Mouse (Mus musculus): ENCODE measurements at regions not wholly inside any gene's neighbourhood (a gene's known extent, or its start where the extent isn't known, plus 50 kb on each side); places are given as distances from the start of the nearest gene placed in this dataset.

DNA sequence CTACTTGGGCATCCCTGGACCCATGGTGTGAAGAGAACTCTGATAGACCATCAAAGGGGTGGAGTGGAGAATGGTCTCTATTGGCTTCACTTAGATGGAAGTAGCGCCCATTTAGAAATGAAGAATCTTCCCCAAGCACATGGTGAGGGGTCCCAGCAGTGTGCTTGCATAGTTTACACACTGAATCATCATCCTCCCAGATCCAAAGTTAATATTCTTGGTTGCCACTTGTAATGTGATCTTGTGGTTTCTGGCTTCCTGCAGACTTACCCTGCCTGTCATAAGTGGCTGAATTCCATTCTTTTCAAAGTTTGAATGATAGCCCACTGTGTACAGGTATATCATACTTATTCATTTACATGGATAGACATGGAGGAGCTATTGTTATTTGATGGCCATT lies 199.3 kb upstream of the Rtl1 start:
- Histone ChIP-seq H3K4me1 (ENCODE audit: control insufficient read depth, insufficient read depth, low read length) (no peaks in the 10 kb centered on the region), H3K4me3 (replicated peaks; ENCODE audit: extremely low read depth, low read depth, low read length) (no peak overlapping the region)
- TF ChIP-seq CTCF (IDR thresholded peaks at IDR 0.05; ENCODE audit: insufficient read depth, low read length): no peak
- no peak for TF ChIP-seq POLR2A (IDR thresholded peaks at IDR 0.05; ENCODE audit: borderline replicate concordance, extremely low read depth, low read depth, low read length)
- WGBS: 71% methylated on average over 1 of the region's 1 CpGs
- no peak for DNase-seq

DNA sequence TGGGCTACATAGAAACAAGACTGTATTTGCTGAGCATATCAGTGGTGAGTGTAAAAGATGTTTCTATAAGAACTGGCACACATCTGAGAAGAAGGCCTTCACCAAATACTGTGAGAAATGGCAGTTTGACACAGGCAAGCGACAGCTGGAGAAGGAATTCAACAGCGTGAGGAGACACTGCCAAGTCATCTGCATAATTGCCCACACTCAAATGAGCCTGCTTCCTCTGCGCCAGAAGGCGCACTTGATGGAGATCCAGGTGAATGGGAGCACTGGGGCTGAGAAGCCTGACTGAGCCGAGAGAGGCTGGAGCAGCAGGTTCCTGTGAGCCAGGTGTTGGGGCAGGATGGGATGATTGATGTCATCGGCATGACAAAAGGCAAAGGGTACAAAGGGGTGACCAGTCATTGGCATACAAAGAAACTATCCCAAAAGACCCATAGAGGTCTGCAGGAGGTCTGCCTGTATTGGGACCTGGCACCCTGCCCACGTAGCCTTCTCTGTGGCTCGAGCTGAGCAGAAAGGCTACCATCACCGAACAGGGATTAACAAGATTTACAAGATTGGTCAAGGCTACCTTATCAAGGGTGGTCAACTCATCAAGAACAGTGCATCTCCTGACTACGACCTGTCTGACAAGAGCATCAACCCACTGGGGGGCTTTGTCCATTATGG lies 227.2 kb upstream of the Rtl1 start:
- TF ChIP-seq CTCF (IDR thresholded peaks at IDR 0.05; ENCODE audit: insufficient read depth, low read length) (no peak), POLR2A (IDR thresholded peaks at IDR 0.05; ENCODE audit: borderline replicate concordance, extremely low read depth, low read depth, low read length) (no peak)
- no peak for DNase-seq
- WGBS: 85% methylated on average over 10 of the region's 10 CpGs
- Histone ChIP-seq H3K4me1 (ENCODE audit: control insufficient read depth, insufficient read depth, low read length) (no peaks in the 10 kb centered on the region), H3K4me3 (replicated peaks; ENCODE audit: extremely low read depth, low read depth, low read length) (no peak overlapping the region)

DNA sequence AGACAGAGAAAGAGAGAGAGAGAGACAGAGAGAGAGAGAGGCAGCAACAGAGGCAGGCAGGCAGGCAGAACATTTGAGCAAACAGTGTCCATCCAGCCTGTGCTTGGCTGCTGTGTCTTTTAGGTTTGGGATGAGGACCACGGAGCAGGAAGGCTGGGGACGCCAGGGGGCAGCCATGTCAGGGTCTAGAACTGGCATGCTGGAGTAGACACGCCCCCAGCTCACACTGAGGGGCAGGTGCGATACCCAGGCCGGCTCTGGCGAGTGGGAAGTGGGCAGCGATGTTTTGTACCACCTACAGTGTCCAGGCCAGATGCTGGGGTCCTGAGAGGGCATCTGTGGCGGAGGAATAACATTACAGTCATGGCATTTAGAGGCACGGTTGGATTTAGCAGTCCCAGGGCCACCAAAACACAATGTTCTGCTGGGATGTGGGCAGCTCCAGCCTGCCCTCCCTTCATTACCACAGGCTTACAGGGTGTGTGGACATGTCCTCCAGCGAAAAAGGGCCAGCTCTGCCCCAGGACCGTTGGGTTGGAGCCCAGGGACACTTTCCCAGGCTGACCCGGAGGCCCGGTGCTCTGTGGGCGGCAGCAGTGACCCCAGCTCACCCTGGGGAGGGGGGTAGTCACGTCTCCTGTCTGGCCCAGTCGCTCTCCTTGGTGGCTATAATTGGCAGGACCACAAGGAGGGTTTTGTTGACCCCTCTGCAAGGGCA lies 230.3 kb upstream of the Rtl1 start:
- H3K4me3 ChIP-seq (replicated peaks; ENCODE audit: extremely low read depth, low read depth, low read length): no peak overlapping the region
- no peak for DNase-seq
- TF ChIP-seq CTCF (IDR thresholded peaks at IDR 0.05; ENCODE audit: insufficient read depth, low read length) (no peak), POLR2A (IDR thresholded peaks at IDR 0.05; ENCODE audit: borderline replicate concordance, extremely low read depth, low read depth, low read length) (no peak)
- H3K4me1 ChIP-seq (ENCODE audit: control insufficient read depth, insufficient read depth, low read length): no peaks in the 10 kb centered on the region
- 30% methylated on average over 16 of the region's 16 CpGs for WGBS

DNA sequence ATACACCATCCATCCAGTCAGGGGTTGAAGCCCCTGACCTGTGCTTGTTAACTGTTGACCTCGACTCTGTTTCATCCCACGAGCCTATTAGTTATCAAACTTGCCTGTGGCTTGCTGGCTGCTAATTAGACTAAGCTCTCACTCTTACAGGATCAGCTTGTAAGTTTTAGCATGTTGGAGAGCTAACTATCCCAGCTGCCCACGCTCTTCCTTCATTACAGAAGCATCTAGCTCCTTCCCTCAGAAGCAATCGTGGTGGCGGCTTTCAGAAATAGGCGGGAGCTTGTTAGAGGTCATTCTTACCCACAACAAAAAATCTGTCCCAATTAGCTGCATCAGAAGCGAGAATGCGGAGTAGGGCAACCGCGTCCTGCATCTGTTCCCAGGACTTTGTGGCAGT lies 232.8 kb upstream of the Rtl1 start:
- H3K4me3 ChIP-seq (replicated peaks; ENCODE audit: extremely low read depth, low read depth, low read length): no peak overlapping the region
- no peaks in the 10 kb centered on the region for H3K4me1 ChIP-seq (ENCODE audit: control insufficient read depth, insufficient read depth, low read length)
- TF ChIP-seq CTCF (IDR thresholded peaks at IDR 0.05; ENCODE audit: insufficient read depth, low read length) (no peak), POLR2A (IDR thresholded peaks at IDR 0.05; ENCODE audit: borderline replicate concordance, extremely low read depth, low read depth, low read length) (no peak)
- DNase-seq: no peak
- 82% methylated on average over 10 of the region's 10 CpGs for WGBS

DNA sequence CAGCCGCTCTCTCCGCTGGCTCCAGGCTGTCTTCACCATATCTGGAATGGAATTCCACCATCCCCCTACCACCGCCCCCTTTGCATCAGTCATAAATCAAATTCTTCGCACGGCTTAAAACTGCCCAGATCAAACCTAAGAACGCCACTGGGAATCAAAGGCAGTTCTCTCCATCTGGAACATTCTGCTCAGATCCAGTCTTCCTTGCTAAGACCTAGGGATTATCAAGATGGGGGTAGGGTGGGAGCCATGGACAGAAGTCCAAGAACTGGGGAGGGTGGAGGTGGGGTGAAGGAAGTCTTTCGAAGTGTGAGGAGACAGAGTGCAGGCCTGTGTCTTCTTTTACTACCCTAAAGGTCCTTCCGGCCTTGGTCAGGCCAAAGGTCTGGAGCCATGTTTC lies 236.4 kb upstream of the Rtl1 start:
- TF ChIP-seq CTCF (IDR thresholded peaks at IDR 0.05; ENCODE audit: insufficient read depth, low read length) (no peak), POLR2A (IDR thresholded peaks at IDR 0.05; ENCODE audit: borderline replicate concordance, extremely low read depth, low read depth, low read length) (no peak)
- no peak for DNase-seq
- 76% methylated on average over 8 of the region's 8 CpGs for WGBS
- no peaks in the 10 kb centered on the region for H3K4me1 ChIP-seq (ENCODE audit: control insufficient read depth, insufficient read depth, low read length)
- no peak overlapping the region for H3K4me3 ChIP-seq (replicated peaks; ENCODE audit: extremely low read depth, low read depth, low read length)

DNA sequence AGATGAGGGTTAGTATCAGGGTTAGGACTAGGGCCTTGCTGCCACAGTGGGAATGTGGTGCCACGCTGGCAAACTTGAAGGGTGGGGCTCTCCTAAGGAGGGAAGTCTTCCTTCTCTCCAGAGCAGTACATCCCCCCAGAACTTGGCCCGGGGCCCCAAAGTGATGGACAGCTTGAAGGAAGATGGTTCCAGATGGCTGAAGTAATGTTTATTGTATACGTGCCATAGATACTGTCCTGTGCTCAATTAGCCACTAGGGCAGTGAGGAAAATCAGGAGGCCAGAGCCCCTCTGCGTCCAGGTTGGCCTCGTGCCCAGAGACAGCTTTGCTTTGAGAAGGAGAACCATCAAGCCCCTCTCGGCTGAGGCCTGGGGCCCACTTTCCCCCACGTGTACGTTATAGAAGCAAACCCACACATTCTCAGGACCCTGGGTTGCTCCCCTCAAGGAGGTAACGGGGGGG lies 239.0 kb upstream of the Rtl1 start:
- WGBS: 35% methylated on average over 9 of the region's 9 CpGs
- TF ChIP-seq POLR2A (IDR thresholded peaks at IDR 0.05; ENCODE audit: borderline replicate concordance, extremely low read depth, low read depth, low read length): no peak
- TF ChIP-seq CTCF (IDR thresholded peaks at IDR 0.05; ENCODE audit: insufficient read depth, low read length): no peak
- H3K4me1 ChIP-seq (ENCODE audit: control insufficient read depth, insufficient read depth, low read length): no peaks in the 10 kb centered on the region
- DNase-seq: no peak
- H3K4me3 ChIP-seq (replicated peaks; ENCODE audit: extremely low read depth, low read depth, low read length): no peak overlapping the region

DNA sequence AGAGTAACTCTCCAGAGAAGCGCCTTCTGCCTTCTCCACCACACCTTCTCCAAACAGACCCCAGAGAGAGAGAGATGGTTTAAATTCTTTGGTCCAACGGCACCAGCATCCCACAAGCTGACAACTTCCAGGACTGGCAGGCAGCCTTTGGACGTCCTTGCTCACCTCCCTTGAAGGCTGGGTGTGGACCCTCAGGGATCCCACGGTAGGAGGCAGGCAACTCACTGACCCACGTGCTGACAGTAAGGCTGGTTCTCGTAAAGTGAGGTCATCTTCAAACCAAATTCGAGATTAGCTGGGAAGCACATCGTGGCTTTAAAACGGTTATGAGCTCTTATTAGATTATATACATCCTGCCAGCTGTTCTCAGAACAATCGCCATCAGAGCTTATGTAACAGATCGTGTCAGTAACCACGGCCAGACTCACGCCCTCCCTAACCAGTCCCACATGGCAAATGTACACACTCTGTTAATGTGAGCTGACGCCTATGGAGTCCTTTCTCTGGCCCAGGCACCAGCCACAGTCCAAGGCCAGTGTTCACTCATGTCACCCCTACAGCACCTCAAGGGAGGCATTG lies 239.9 kb upstream of the Rtl1 start:
- TF ChIP-seq POLR2A (IDR thresholded peaks at IDR 0.05; ENCODE audit: borderline replicate concordance, extremely low read depth, low read depth, low read length) (no peak), CTCF (IDR thresholded peaks at IDR 0.05; ENCODE audit: insufficient read depth, low read length) (no peak)
- no peak for DNase-seq
- 41% methylated on average over 14 of the region's 14 CpGs for WGBS
- Histone ChIP-seq H3K4me3 (replicated peaks; ENCODE audit: extremely low read depth, low read depth, low read length) (no peak overlapping the region), H3K4me1 (ENCODE audit: control insufficient read depth, insufficient read depth, low read length) (no peaks in the 10 kb centered on the region)

DNA sequence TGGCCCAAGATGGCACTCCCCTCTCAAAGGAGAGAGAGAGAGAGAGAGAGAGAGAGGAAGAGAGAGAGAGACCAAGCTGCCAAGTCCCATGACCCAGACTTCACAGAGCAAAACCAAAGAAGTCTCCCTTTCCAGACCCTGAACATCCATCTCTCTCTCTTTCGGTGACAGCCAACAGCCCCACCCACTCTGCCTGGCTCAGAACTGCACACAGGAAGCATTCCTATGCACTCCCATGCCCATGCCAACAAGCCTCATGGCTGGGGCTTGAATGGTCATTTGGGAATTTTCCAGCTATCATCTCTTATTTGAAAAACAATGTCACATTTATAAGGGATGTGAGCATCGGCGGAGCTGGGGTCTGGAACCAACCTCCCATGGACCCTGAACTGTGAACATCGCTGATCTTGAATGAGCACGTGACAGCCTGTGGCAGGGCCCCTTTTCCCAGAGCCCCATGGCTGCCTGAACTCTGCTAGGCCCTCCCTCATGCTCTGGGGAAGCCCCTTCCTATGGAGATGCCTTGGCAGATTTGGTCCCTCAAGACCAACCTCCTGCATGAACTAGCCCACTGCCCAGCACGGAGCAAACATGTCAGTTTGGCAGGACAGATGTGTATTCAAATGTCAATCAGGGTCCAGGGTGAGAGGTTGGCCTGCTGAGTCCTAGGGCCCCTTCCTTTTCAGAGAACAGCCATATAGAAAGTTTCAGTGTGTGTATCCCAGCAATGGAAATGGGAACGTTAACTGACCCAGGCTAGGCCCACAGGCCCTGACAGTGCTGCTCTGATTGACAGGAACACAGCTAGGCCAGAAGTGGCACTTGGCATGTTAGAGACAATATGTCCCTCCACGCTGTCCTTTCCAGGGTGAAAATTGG lies 244.8 kb upstream of the Rtl1 start:
- TF ChIP-seq POLR2A (IDR thresholded peaks at IDR 0.05; ENCODE audit: borderline replicate concordance, extremely low read depth, low read depth, low read length) (no peak), CTCF (IDR thresholded peaks at IDR 0.05; ENCODE audit: insufficient read depth, low read length) (no peak)
- no peak for DNase-seq
- H3K4me1 ChIP-seq (ENCODE audit: control insufficient read depth, insufficient read depth, low read length): no peaks in the 10 kb centered on the region
- WGBS: 57% methylated on average over 8 of the region's 8 CpGs
- H3K4me3 ChIP-seq (replicated peaks; ENCODE audit: extremely low read depth, low read depth, low read length): no peak overlapping the region

DNA sequence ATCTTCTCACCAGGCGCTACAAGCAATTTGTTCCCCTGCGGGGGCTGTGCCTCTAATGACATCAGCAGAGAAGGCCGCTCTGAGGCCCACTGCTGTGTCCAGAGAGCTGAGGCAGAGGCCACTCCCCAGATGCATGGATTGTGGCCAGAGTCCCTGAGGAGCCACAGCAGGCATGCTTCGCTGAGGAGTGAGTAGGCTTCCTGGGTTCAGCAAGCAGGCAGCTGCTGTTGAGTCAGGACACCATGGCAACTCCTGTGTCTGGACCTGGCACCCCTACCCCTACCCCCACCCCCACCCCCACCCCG lies 245.4 kb upstream of the Rtl1 start:
- Histone ChIP-seq H3K4me1 (ENCODE audit: control insufficient read depth, insufficient read depth, low read length) (no peaks in the 10 kb centered on the region), H3K4me3 (replicated peaks; ENCODE audit: extremely low read depth, low read depth, low read length) (no peak overlapping the region)
- DNase-seq: no peak
- TF ChIP-seq CTCF (IDR thresholded peaks at IDR 0.05; ENCODE audit: insufficient read depth, low read length): no peak
- no peak for TF ChIP-seq POLR2A (IDR thresholded peaks at IDR 0.05; ENCODE audit: borderline replicate concordance, extremely low read depth, low read depth, low read length)
- 56% methylated on average over 5 of the region's 5 CpGs for WGBS

Data from lung, adult 2 months (tissue).